Mouse (Mus musculus) midbrain, postnatal 0 days (tissue): Measurements from ENCODE around the gene Lzts2. TPM values are rescaled to one million over a fixed set of nuclear protein-coding genes. Genes with fewer than 3 reads are reported as not detected.

Experiments used
- ATAC-seq: fragments of 200-750 bp; cut with Nextera tagmentation; 2 replicates; pipeline ENCODE4 v1.8.0; 2017; ENCODE audit warnings: moderate number of reproducible peaks, mild to moderate bottlenecking, moderate TSS enrichment, moderate library complexity; ENCODE audit not compliant: low FRiP score
- DNase-seq: peaks from one replicate; pipeline ENCODE4 v3.0.0-alpha.2; 2015; ENCODE audit warnings: low spot score
- H3K27ac ChIP-seq: fragments of 300-500 bp; sonication (generic); 2 replicates; pipeline ENCODE4 v1.5.1; 2014; ENCODE audit warnings: low read depth, mild to moderate bottlenecking, low read length, mixed read lengths
- H3K27me3 ChIP-seq: fragments of 300-500 bp; sonication (generic); 2 replicates; pipeline ENCODE4 v1.6.1; 2014; ENCODE audit warnings: low read length, control low read depth, mixed read lengths; ENCODE audit not compliant: insufficient read depth
- H3K36me3 ChIP-seq: fragments of 300-500 bp; sonication (generic); 2 replicates; pipeline ENCODE4 v1.6.1; 2014; ENCODE audit warnings: low read length, control low read depth, mixed read lengths; ENCODE audit not compliant: insufficient read depth
- H3K4me1 ChIP-seq: fragments of 300-500 bp; sonication (generic); 2 replicates; pipeline ENCODE4 v1.6.1; 2014; ENCODE audit warnings: mild to moderate bottlenecking, control low read depth, antibody characterized with exemption, low read length, mixed read lengths; ENCODE audit not compliant: insufficient read depth
- H3K4me2 ChIP-seq: fragments of 300-500 bp; sonication (generic); 2 replicates; pipeline ENCODE4 v1.6.1; 2014; ENCODE audit warnings: low read depth, mild to moderate bottlenecking, low read length, mixed read lengths; ENCODE audit not compliant: poor library complexity, severe bottlenecking
- H3K4me3 ChIP-seq: fragments of 300-500 bp; sonication (generic); 2 replicates; pipeline ENCODE4 v1.5.1; 2014; ENCODE audit warnings: low read depth, mild to moderate bottlenecking, low read length, moderate library complexity
- H3K9ac ChIP-seq: fragments of 300-500 bp; sonication (generic); replicated peaks from 2 replicates; pipeline ENCODE4 v1.6.1; 2014; ENCODE audit warnings: mild to moderate bottlenecking, low read length, moderate library complexity, mixed read lengths; ENCODE audit not compliant: poor library complexity, severe bottlenecking
- H3K9me3 ChIP-seq: fragments of 300-500 bp; sonication (generic); 2 replicates; pipeline ENCODE4 v1.6.1; 2016; ENCODE audit warnings: low read length, control low read depth
- CTCF ChIP-seq: IDR thresholded peaks from 2 replicates; pipeline ENCODE4 v1.5.1; 2016; ENCODE audit warnings: antibody characterized with exemption, mild to moderate bottlenecking
- WGBS: fragments of 180-500 bp; shearing (Covaris S2); extraction: QIAGEN DNeasy Blood & Tissue Kit; methylation state at CpG from one replicate; pipeline ENCODE4 v1.1.7; 2014; 5-methylcytosine and 5-hydroxymethylcytosine counted together
- polyA plus RNA-seq: library from polyadenylated mRNA; unstranded; fragments of >200 nt; fragmentation: Nextera tagmentation; extraction: Ambion mirVana; gene quantifications from 2 replicates; pipeline ENCODE4 v1.2.1, GENCODE M21; 2015
- total RNA-seq: library from RNA; depleted of rRNA; stranded (reverse); fragments of >200 nt; gene quantifications from 2 replicates; pipeline ENCODE4 v1.2.3, GENCODE M21; 2014

The Lzts2 gene
- total and polyA plus RNA-seq, 2 experiments from 2014 or later, result 12.9 to 40.4 TPM

- DNase-seq (no peak), ATAC-seq (no peak)
- Histone ChIP-seq H3K4me3 (no peak overlapping the region), H3K27me3 (no peaks in the 10 kb centered on the region), H3K9me3 (no peaks in the 10 kb centered on the region), H3K27ac (no peak overlapping the region), H3K4me1 (peaks cover 10% of the 10 kb centered on the region), H3K9ac (no peak overlapping the region), H3K4me2 (no peak overlapping the region), H3K36me3 (peaks cover 24% of the 10 kb centered on the region)
- WGBS, result 76% methylated on average over 7 of the region's 7 CpGs
- TF ChIP-seq CTCF, result no peak
These were observed 21.5 kb upstream of the Lzts2 start for GRCm38 (mm10) chr19:44992712-44993111.

DNA sequence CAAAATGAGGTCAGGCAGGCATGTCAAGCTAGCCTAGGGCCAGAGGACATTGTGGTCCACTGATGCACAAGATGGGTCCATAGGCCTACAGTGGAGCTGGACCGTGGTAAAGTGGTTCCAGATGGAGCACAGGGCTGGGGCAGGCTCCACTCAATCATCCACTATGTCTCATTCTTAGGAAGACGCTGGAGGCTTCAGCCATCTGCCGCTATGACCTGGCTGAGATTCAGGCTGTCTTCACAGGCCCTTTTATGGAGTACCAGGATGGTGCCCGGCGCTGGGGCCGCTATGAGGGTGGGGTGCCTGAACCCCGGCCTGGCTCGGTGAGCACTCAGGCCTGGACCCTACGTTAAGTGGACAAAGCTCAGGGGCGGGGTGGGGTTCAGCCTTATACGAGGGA is 16.4 kb upstream of the Lzts2 start:
- Histone ChIP-seq H3K27me3 (no peaks in the 10 kb centered on the region), H3K36me3 (peaks cover 63% of the 10 kb centered on the region), H3K4me1 (no peaks in the 10 kb centered on the region), H3K9ac (no peak overlapping the region), H3K4me2 (no peak overlapping the region), H3K9me3 (no peaks in the 10 kb centered on the region), H3K4me3 (no peak overlapping the region), H3K27ac (no peak overlapping the region)
- DNase-seq (no peak), ATAC-seq (0 out of 2 replicates have a peak, but pooled peaks have one; percentile 20)
- 86% methylated on average over 11 of the region's 11 CpGs for WGBS
- TF ChIP-seq CTCF, result no peak

DNA sequence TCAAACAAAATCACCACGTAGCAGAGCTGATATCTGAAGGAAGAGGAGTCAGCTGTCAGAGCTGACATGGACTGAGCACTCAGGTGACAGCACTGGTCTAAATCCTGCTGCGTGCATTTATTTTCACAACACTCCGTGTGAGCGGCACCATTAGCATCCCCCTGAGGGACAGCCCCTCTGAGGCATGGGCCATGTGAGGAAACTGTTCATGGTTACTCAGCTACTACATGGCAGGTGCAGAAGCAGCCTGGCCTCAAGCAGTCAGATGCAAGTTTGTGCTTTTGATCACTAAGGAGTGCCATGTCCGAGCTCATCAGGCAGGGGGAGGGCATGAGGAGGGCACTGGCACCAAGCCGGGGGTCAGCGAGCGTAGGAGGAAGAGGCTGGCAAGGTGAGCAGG is 14.6 kb upstream of the Lzts2 start:
- H3K4me1 ChIP-seq, result no peaks in the 10 kb centered on the region
- H3K9ac ChIP-seq, result no peak overlapping the region
- no peak overlapping the region for H3K4me3 ChIP-seq
- H3K4me2 ChIP-seq, result no peak overlapping the region
- H3K27ac ChIP-seq, result no peak overlapping the region
- H3K27me3 ChIP-seq, result no peaks in the 10 kb centered on the region
- no peak for TF ChIP-seq CTCF
- H3K9me3 ChIP-seq, result no peaks in the 10 kb centered on the region
- no peak for DNase-seq
- no peak for ATAC-seq
- H3K36me3 ChIP-seq, result peaks cover 67% of the 10 kb centered on the region
- 87% methylated on average over 8 of the region's 8 CpGs for WGBS

DNA sequence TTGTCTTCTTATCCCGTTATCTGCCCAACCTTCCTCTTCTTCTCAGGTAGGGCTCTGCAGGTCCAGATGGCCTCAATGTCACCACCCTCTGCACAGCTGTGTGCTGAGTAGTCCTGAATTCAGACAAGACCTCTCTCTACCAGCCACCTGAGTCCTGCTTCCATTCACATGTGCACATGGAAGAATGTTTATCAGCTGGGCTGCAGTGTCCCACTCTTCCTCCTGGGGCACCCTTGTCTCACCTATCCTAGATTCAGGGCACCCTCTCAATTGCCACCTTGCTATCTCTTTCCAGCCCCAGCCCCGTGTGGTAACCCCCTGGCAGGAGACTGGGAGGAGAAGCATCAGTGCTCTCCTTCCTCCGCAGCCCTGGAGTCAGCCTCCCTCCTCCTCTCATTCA is 11.9 kb upstream of the Lzts2 start:
- H3K4me2 ChIP-seq, result no peak overlapping the region
- H3K36me3 ChIP-seq, result peaks cover 54% of the 10 kb centered on the region
- no peak overlapping the region for H3K27ac ChIP-seq
- TF ChIP-seq CTCF, result peak; percentile 49
- no peak overlapping the region for H3K9ac ChIP-seq
- no peak for DNase-seq
- H3K4me3 ChIP-seq, result no peak overlapping the region
- ATAC-seq, result no peak
- WGBS, result 60% methylated on average over 3 of the region's 3 CpGs
- no peaks in the 10 kb centered on the region for H3K9me3 ChIP-seq
- peaks cover 8% of the 10 kb centered on the region; the same call in 1 of the 2 replicates for H3K4me1 ChIP-seq
- no peaks in the 10 kb centered on the region for H3K27me3 ChIP-seq

- Histone ChIP-seq H3K9ac (no peak overlapping the region), H3K27me3 (no peaks in the 10 kb centered on the region), H3K4me3 (no peak overlapping the region), H3K36me3 (peaks cover 42% of the 10 kb centered on the region), H3K4me2 (no peak overlapping the region), H3K27ac (no peak overlapping the region), H3K4me1 (peaks cover 11% of the 10 kb centered on the region; the same call in 1 of the 2 replicates), H3K9me3 (no peaks in the 10 kb centered on the region)
- 87% methylated on average over 7 of the region's 7 CpGs for WGBS
- TF ChIP-seq CTCF, result no peak
- ATAC-seq (no peak), DNase-seq (no peak)
These were observed 10.3 kb upstream of the Lzts2 start for GRCm38 (mm10) chr19:45003740-45004516.

DNA sequence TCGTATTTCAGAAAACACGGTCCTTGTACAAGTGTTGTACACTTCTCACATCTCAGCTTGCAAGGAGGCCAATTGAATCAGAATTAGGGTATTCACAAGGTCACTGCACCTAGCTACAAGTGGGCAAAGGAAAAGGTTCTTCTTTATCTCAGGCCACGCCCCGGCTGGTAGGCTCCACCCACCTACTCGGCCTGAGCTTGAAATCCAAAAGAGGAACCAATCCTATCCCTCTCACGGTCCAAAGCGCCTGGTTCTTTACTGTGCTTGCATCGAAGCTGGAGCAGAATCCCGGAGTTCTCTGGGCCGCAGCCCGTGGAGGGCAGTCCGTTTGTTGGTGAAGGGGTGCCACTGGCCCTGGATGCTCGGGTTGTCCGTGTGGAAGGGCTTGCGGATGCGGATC is 8.8 kb upstream of the Lzts2 start, which contains the start of gene Twnk:
Twnk (plus strand) TSS at position 220 of the 400 bp plus-strand sequence.
- Histone ChIP-seq H3K4me2 (peak within 1 kb of the TSS; percentile 89), H3K27ac (peak within 1 kb of the TSS; percentile 63), H3K36me3 (peaks cover 38% of the 10 kb centered on the region), H3K9ac (peak within 1 kb of the TSS; percentile 75), H3K4me3 (peak within 1 kb of the TSS; percentile 68), H3K4me1 (peaks cover 11% of the 10 kb centered on the region; the same call in 1 of the 2 replicates), H3K9me3 (no peaks in the 10 kb centered on the region), H3K27me3 (no peaks in the 10 kb centered on the region)
- ATAC-seq (no peak), DNase-seq (peak; percentile 50)
- WGBS, result 9% methylated on average over 16 of the region's 16 CpGs
- no peak for TF ChIP-seq CTCF
